Mouse (Mus musculus): ENCODE data around the gene Jup.

The Jup gene

GRCm38 (mm10) chr11:100320172-100320630 lies 77.4 kb downstream of the Jup start:
- DNase-seq (ENCODE audit: low spot score in 2 of 2), result peak; percentile 89 to 95

GRCm38 (mm10) chr11:100319492-100320171 lies 77.9 kb downstream of the Jup start, which contains the start of gene Eif1:
Eif1 (plus strand) TSS chr11:100319885.
- DNase-seq (ENCODE audit: low spot score in 2 of 2), result peak; percentile 99 to 100
